Mouse (Mus musculus): Measurements from ENCODE around the gene Adh6a.

DNA sequence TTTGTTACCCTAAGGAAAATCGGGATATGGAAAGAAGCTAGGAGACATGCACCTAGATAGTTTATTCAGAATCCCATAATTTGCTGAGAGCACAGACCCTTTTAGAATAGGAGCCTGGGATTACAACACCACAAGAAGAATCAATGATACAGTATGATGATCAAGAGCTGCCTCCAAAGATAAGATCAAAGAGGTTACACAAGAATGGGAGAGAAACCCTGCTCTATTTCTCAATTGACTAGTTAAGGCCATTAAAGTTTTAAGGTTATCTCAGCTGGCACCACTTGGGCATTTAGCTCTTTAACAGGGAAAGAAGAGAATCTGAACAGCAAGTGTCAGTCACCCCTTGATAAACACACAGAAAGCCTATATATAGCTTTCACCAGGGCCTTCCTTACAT is 22.5 kb downstream of the Adh6a start:
- no peak for TF ChIP-seq CTCF (IDR thresholded peaks at IDR 0.05)
- TF ChIP-seq EP300 (IDR thresholded peaks at IDR 0.05; ENCODE audit: insufficient read depth, low read depth, low read length) = no peak
- no peak for TF ChIP-seq POLR2A (IDR thresholded peaks at IDR 0.05; ENCODE audit: insufficient read depth, low read depth, low read length)
